Mouse (Mus musculus) liver, embryonic 14.5 days (tissue): ENCODE measurements at regions not wholly inside any gene's neighbourhood (a gene's known extent, or its start where the extent isn't known, plus 50 kb on each side); places are given as distances from the start of the nearest gene placed in this dataset.

Experiments
- CTCF ChIP-seq: IDR thresholded peaks from 2 replicates; pipeline ENCODE4 v1.5.1; 2016; ENCODE audit warnings: antibody characterized with exemption, low read depth, control low read depth
- EP300 ChIP-seq: IDR thresholded peaks from 2 replicates; pipeline ENCODE4 v1.6.1; 2016; ENCODE audit warnings: antibody characterized with exemption, low read depth

DNA sequence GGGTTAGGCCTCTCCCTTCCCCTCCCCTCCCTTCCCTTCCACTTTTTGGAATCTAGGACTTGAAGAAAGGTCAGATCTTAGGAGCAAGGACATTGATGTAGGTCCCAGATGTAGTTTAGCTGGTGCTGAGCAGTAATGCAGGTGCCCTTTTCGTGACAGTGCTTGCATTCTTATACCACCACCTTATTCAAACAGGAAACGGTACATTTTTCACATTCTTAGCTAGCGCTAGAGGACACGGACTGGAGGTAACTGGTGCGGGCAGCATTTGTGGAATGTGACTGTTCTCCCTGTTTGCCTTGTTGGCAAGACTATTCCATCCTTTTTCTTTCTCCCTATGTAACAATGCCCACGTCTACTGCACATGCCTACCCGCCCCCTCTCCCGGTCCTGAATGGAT is 124.7 kb upstream of the Lgalsl start:
- TF ChIP-seq CTCF (no peak), EP300 (no peak)
